Mouse (Mus musculus) T-helper 17 cell (primary cell): ENCODE results near the gene Ubash3a.
"Not testable (repeated sequence)": the region's sequence is repeated elsewhere in the genome, so short reads cannot be mapped to it uniquely, and the experiment has no call there.

Source experiments
- in situ Hi-C, 2 experiments: fragments of 300-600 bp; cut with MboI, MseI; formaldehyde crosslinking; loops; 1 replicate in 1 of 2; 2 replicates in 1 of 2; pipeline ENCODE4 v1.15.1; 2025; ENCODE audit warnings: high pct_unique_total_duplicates in 2 of 2

Ubash3a gene

GRCm38 (mm10) chr17:31259825-31260224 is 52.2 kb downstream of the Ubash3a start:
- in situ Hi-C loops, result loop anchor here in 1 of 2 experiments (5.0 kb wide), 1 partner anchor 82 kb away; no protein-coding TSS in a partner anchor

DNA sequence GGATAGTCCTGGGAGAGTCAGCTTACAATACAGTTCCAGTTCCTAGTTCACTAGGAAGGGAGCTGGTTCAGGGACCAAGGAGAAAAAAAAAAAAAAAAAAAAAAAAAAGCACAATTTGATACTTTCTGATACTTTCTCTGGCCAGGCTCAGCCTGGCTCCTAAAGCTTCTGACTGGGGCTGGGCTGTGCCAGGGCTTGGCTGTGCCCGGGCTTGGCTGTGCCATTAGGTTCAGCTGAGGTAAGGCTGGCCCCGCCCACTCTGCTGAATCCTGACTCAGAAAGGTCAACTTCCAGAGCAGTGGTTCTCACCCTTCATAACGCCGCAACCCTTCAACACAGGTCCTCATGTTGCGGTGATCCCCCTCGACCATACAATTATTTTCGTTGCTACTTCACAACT is 52.8 kb downstream of the Ubash3a start:
- in situ Hi-C loops, result no loop called here

- in situ Hi-C loops, result no loop called here
Measured at GRCm38 (mm10) chr17:31261352-31261751, 53.7 kb downstream of the Ubash3a start.

GRCm38 (mm10) chr17:31262715-31263114 is 55.0 kb downstream of the Ubash3a start:
- in situ Hi-C loops, result no loop called here

GRCm38 (mm10) chr17:31263770-31264169 is 56.1 kb downstream of the Ubash3a start:
- in situ Hi-C loops, result no loop called here

GRCm38 (mm10) chr17:31264372-31264771 is 56.7 kb downstream of the Ubash3a start:
- in situ Hi-C loops, result no loop called here

DNA sequence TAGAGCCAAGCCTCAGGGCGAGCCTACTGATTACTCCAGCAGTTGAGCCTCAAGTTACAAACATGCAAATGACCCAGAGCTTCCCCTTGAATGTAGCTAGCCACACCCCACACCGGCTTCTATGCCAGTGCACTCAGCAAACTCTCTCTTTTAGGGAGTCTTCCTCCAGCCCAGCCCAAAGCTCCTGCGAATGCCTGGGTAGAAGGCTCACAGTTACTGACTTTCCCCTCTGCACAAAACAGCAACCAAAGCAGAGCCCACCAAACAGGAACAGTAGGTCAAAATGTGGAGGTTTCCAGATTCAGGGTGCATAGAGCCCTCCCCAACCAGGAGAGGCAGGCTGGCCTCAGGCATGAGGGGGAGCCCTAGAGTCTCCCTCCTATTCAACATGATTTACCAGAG is 57.5 kb downstream of the Ubash3a start:
- in situ Hi-C loops, result no loop called here

DNA sequence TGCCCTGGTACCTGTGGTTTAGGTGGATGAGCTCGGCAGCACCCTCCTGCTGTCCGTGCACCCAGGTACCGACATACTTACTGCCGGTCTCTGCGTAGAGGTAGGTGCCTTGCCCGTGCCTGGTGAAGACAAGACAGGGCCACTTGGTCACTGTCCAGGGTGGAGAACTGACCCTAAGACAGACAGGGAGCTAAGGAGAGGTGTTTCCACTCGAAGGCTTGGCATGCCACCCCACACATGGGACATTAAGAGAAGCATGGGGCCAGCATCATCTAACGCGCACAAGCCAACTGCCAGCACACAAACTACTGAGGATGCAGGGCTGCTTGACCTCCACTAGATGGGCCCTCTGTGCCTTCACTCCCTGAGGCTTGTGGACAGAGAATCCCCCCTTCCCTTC is 58.2 kb downstream of the Ubash3a start:
- in situ Hi-C loops, result no loop called here

GRCm38 (mm10) chr17:31266321-31266950 is 58.8 kb downstream of the Ubash3a start:
- in situ Hi-C loops, result no loop called here

- in situ Hi-C loops, result no loop called here
Measured at GRCm38 (mm10) chr17:31267138-31267537, 59.5 kb downstream of the Ubash3a start.

- in situ Hi-C loops, result no loop called here
Measured at GRCm38 (mm10) chr17:31267603-31268002, 59.9 kb downstream of the Ubash3a start.

GRCm38 (mm10) chr17:31268016-31268415 is 60.3 kb downstream of the Ubash3a start:
- in situ Hi-C loops, result no loop called here

DNA sequence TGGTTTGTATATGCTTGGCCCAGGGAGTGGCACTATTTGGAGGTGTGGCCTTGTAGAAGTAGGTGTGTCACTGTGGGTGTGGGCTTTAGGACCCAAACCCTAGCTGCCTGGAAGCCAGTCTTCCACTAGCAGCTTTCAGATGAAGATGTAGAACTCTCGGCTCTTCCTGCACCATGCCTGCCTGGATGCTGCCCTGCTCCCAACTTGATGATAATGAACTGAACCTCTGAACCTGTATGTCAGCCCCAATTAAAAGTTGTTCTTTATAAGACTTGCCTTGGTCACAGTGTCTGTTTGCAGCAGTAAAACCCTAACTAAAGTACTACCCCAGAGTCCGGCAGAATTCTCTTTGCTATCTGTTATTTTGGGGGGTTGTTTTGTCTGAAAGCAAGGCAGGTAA is 62.1 kb downstream of the Ubash3a start:
- in situ Hi-C loops, result no loop called here

GRCm38 (mm10) chr17:31270246-31270645 is 62.6 kb downstream of the Ubash3a start:
- in situ Hi-C loops, result no loop called here

- in situ Hi-C loops, result not testable (repeated sequence)
Measured at GRCm38 (mm10) chr17:31270736-31271135, 63.1 kb downstream of the Ubash3a start.

DNA sequence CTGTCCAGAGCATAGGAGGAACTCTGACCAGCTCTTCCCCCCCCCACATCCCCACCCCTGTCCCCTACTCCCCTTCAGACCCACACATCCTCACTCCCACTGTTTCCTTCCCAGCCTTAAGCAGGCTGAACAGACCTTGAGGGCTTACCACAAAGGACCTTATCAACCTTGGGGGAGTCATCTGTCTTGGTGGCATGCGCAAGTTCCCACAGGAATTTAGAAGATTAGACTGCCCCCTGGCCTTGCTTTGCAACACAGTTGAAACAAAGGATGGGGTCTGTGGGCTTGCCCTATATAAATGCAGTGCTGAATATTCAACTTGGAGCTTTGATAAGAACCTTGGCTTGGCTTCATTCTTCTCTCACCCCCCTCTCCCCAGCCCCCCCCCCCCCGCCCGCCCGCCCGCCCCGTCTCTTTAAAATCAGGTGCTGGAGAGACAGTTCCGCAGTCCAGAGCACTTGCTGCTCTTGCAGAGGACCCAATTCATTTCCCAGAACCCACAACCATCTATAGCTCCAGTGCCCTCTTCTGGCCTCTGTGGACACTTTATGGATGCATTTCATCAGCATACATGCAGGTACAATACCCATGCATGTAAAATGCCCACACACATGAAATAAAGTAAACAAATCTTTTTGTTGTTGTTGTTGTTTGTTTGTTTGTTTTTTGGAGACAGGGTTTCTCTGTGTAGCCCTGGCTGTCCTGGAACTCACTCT is 63.6 kb downstream of the Ubash3a start:
- in situ Hi-C loops, result no loop called here

DNA sequence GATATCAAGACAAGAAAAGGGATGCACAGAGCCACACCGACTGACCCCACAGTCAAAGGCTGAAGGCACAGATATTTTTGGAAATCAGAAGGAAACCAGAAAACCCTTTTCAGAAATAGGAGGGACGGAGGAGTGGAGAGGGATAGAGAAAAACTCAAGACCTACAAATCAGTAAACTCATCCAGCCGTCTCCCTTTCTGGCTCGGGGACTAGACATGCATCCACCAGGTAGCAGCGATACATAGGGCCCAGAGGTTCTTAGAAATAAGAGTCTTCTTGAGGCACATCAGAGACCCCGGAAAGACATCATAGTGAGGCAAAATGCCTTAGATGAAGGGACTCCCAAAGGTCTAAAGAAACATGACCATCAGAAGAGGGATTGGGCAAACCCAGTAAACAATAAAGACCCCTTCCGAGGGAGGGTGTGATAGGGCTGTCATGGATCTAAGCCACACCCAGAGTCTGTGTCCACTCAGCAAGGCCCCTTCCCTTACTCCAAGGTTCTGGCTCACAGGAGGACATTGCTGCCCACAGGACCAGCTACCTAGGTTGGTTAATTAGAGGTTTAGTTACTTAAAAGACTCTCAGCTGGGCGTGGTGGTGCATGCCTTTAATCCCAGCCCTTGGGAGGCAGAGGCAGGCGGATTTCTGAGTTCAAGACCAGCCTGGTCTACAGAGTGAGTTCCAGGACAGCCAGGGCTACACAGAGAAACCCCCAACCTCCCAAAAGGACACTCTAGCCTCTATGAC is 64.9 kb downstream of the Ubash3a start:
- in situ Hi-C loops, result no loop called here

DNA sequence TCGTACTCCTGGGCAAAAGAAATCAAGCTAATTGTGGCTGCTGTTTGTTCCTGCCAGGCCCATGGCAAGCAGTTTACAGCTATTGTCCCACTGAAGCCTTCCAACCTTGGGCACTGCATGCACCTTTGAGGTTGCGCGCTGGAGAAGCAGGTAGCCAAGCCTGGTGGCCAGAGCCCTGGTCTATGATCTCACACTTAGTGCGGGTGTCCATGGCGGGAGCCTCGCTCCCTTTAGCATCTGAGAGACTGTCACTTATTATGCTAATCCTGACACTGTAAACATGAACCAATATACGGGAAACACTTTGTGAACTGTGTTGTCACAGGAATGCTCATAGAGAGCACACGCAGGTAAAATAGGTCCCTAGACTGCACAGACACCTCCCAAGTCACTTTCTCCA is 66.0 kb downstream of the Ubash3a start:
- in situ Hi-C loops, result no loop called here

DNA sequence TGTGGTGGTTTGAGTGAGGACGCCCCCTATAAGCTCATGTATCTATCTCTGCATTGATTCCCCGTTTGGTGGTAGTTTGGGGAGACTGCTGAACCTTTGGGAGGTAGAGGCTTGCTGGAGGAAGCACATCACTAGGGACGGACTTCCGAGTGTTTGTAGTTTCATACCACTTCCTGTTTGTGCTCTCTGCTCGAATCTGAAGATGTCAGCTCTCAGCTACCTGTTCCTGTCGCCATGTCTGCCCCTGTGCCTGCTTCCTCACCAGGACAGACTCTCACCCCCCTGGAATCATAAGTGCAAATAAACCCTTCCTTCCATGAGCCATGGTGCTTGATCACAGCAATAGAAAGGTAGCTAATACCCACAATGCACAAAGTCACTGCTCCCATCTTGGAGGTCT is 67.5 kb downstream of the Ubash3a start:
- in situ Hi-C loops, result no loop called here

GRCm38 (mm10) chr17:31276207-31276921 is 68.7 kb downstream of the Ubash3a start:
- in situ Hi-C loops, result no loop called here

- in situ Hi-C loops, result no loop called here
Measured at GRCm38 (mm10) chr17:31276922-31277918, 69.5 kb downstream of the Ubash3a start, which contains the start of gene Rsph1. Gene Rsph1 (minus strand): TSS chr17:31277383.
